Mouse (Mus musculus) adrenal gland, postnatal 0 days (tissue): ENCODE results near the gene Zfp74. TPM values are rescaled to one million over a fixed set of nuclear protein-coding genes. Genes with fewer than 3 reads are reported as not detected.

Experiments used
- microRNA-seq: library from miRNA; unstranded; fragments of <30 nt; microRNA quantifications from one replicate; pipeline ENCODE4, GENCODE M21; 2016; ENCODE audit warnings: borderline replicate concordance; ENCODE audit not compliant: insufficient number of aligned reads
- polyA plus RNA-seq: library from polyadenylated mRNA; unstranded; fragments of >200 nt; fragmentation: Nextera tagmentation; extraction: Ambion mirVana; gene quantifications from 2 replicates; pipeline ENCODE4 v1.2.1, GENCODE M21; 2015

Gene Zfp74
- 5.6 and 8.2 TPM in 2 replicates for polyA plus RNA-seq

GRCm38 (mm10) chr7:29953513-29954401 lies at the start of gene Zfp74:
Zfp74 (minus strand) TSS chr7:29954089.

GRCm38 (mm10) chr7:29983690-29984380 lies 29.9 kb upstream of the Zfp74 start, which contains the start of gene Zfp568:
Zfp568 (plus strand) TSS chr7:29983955.

GRCm38 (mm10) chr7:29908130-29908950 lies 45.5 kb downstream of the Zfp74 start, which contains the start of gene Zfp383:
Zfp383 (plus strand) TSS chr7:29908223.

GRCm38 (mm10) chr7:29905966-29906681 lies 47.8 kb downstream of the Zfp74 start, which contains the start of gene Zfp27:
Zfp27 (minus strand) TSS chr7:29906572.

Small RNA genes lying within 50 kb of the gene (microRNA-seq; reads per million reads assigned to microRNA genes)
- gene Mir7668, result not detected

Other genes starting within 250 kb of the Zfp74 start
- gene Catsperg2, start 227.1 kb downstream of the Zfp74 start, polyA plus RNA-seq, result 0.12 TPM in 1 of 2 replicates, not detected in the other
- gene Zfp84, start 185.5 kb downstream of the Zfp74 start, polyA plus RNA-seq, result 4.7 and 6.3 TPM in 2 replicates
- 5.0 and 5.4 TPM in 2 replicates for gene Zfp30, start 170.1 kb downstream of the Zfp74 start, polyA plus RNA-seq
- gene Zfp790, start 138.0 kb downstream of the Zfp74 start, polyA plus RNA-seq, result 6.9 and 8.6 TPM in 2 replicates
- 1.9 and 2.1 TPM in 2 replicates for gene Zfp940, start 100.4 kb downstream of the Zfp74 start, polyA plus RNA-seq
- gene Zfp420, start 94.1 kb downstream of the Zfp74 start, polyA plus RNA-seq, result 2.2 and 3.1 TPM in 2 replicates
- gene Zfp27, start 47.5 kb downstream of the Zfp74 start, polyA plus RNA-seq, result 4.8 and 6.3 TPM in 2 replicates
- 4.1 and 4.2 TPM in 2 replicates for gene Zfp383, start 45.9 kb downstream of the Zfp74 start, polyA plus RNA-seq
- 3.0 and 3.1 TPM in 2 replicates for gene Zfp568, start 29.9 kb upstream of the Zfp74 start, polyA plus RNA-seq
- 3.5 and 4.4 TPM in 2 replicates for gene Zfp14, start 97.3 kb upstream of the Zfp74 start, polyA plus RNA-seq
- 1.8 and 2.3 TPM in 2 replicates for gene Zfp82, start 118.8 kb upstream of the Zfp74 start, polyA plus RNA-seq
- 0.74 and 0.83 TPM in 2 replicates for gene Gm26920, start 136.3 kb upstream of the Zfp74 start, polyA plus RNA-seq
- gene Zfp566, start 136.4 kb upstream of the Zfp74 start, polyA plus RNA-seq, result 3.9 and 5.6 TPM in 2 replicates
- 47.3 and 47.5 TPM in 2 replicates for gene Zfp260, start 140.7 kb upstream of the Zfp74 start, polyA plus RNA-seq
- gene Zfp382, start 167.9 kb upstream of the Zfp74 start, polyA plus RNA-seq, result 3.9 and 5.4 TPM in 2 replicates
- 6.1 and 7.2 TPM in 2 replicates for gene Zfp146, start 215.7 kb upstream of the Zfp74 start, polyA plus RNA-seq
- 44.3 and 48.0 TPM in 2 replicates for gene Cox7a1, start 230.1 kb upstream of the Zfp74 start, polyA plus RNA-seq
- 132 and 167 TPM in 2 replicates for gene Capns1, start 244.7 kb upstream of the Zfp74 start, polyA plus RNA-seq